Comparison of ENCODE assay signal across 9 mouse cellular contexts in the genomic region with DNA sequence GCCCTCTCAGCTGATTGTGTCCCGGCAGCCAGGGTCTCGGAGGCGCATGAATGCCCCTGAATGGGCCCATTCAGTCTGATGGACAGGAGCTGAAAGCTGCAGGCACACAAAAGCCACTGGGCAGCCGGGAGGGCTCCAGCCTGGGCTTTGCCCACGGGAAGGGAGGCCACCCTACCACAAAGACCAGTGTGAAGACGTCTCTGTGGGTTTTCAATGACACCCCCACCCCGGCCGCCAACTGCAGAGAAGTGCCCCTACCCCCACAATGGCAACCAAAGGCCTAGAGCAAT. TPM values are rescaled to one million over a fixed set of nuclear protein-coding genes. Genes with fewer than 3 reads are reported as not detected.
DNase-seq lines count a peak whose midpoint lies in the region; ATAC-seq and TF ChIP-seq lines count a peak whose summit lies in the region.
"Had no signal": no experiment of that assay in that cellular context is flagged by ENCODE, and none has a peak within 500 bp of the region (broad histone marks: within the 10 kb centered on the region; RNA-seq: fewer than 3 reads in every experiment).

No protein-coding gene starts in this region.

- no peaks in the 10 kb centered on the region for H3K27me3 ChIP-seq in stomach, embryonic 14.5 days (ENCODE audit: control insufficient read depth, insufficient read depth, low read length)
- no peaks in the 10 kb centered on the region for H3K27me3 ChIP-seq in stomach, postnatal 0 days (ENCODE audit: control insufficient read depth, insufficient read depth, low read length)
- H3K27me3 ChIP-seq in limb, embryonic 13.5 days, result no peaks in the 10 kb centered on the region

- intact Hi-C loops in heart, postnatal 10 days (cut with DNase I), result no loop called here

- no peak for DNase-seq in stomach, postnatal 0 days (ENCODE audit: low spot score)
- peak; percentile 14 to 20 for DNase-seq in frontal cortex, postnatal 36 days (ENCODE audit: low spot score in 2 of 2)
- peak; percentile 45 for DNase-seq in right cerebral cortex, postnatal 4 days
- DNase-seq in kidney, adult 9 months, result no peak
- DNase-seq in urinary bladder, postnatal 10 days (ENCODE audit: low spot score), result no peak
- no peak for DNase-seq in heart, postnatal 10 days

- H3K4me3 ChIP-seq in stomach, embryonic 14.5 days (ENCODE audit: low read depth, low read length), result no peak overlapping the region
- no peak overlapping the region for H3K4me3 ChIP-seq in stomach, postnatal 0 days (ENCODE audit: low read depth, low read length)
- H3K4me3 ChIP-seq in limb, embryonic 13.5 days, result no peak overlapping the region

- H3K4me2 ChIP-seq in stomach, embryonic 14.5 days (replicated peaks; ENCODE audit: low read depth, low read length), result no peak overlapping the region
- no peak overlapping the region for H3K4me2 ChIP-seq in stomach, postnatal 0 days (replicated peaks; ENCODE audit: low read depth)
- H3K4me2 ChIP-seq in limb, embryonic 13.5 days (replicated peaks), result no peak overlapping the region

- no peak overlapping the region for H3K9ac ChIP-seq in stomach, embryonic 14.5 days (replicated peaks; ENCODE audit: low read depth, low read length)
- H3K9ac ChIP-seq in stomach, postnatal 0 days (ENCODE audit: low read length), result no peak overlapping the region
- H3K9ac ChIP-seq in limb, embryonic 13.5 days, result no peak overlapping the region

- no peak for TF ChIP-seq EP300 in stomach, postnatal 0 days (optimal IDR thresholded peaks at IDR 0.05)

- no peaks in the 10 kb centered on the region for H3K36me3 ChIP-seq in stomach, embryonic 14.5 days (ENCODE audit: control insufficient read depth, insufficient read depth, low read length)
- H3K36me3 ChIP-seq in stomach, postnatal 0 days (ENCODE audit: control insufficient read depth, insufficient read depth, low read length), result no peaks in the 10 kb centered on the region
- H3K36me3 ChIP-seq in limb, embryonic 13.5 days, result peaks cover 9% of the 10 kb centered on the region; the same call in 1 of the 2 replicates

- 60% methylated on average over 8 of the region's 8 CpGs for WGBS in stomach, embryonic 14.5 days
- WGBS in stomach, postnatal 0 days, result 64% methylated on average over 8 of the region's 8 CpGs
- 78% methylated on average over 8 of the region's 8 CpGs for WGBS in limb, embryonic 13.5 days

- peak overlapping the region; percentile 21; the same call in 1 of the 2 replicates for H3K27ac ChIP-seq in stomach, embryonic 14.5 days (ENCODE audit: low read length)
- H3K27ac ChIP-seq in stomach, postnatal 0 days (replicated peaks), result no peak overlapping the region
- H3K27ac ChIP-seq in limb, embryonic 13.5 days, result peak overlapping the region; percentile 39; the same call in 1 of the 2 replicates

- H3K4me1 ChIP-seq in stomach, embryonic 14.5 days (ENCODE audit: control insufficient read depth, insufficient read depth, low read length), result peaks cover 16% of the 10 kb centered on the region; the same call in 1 of the 2 replicates
- no peaks in the 10 kb centered on the region for H3K4me1 ChIP-seq in stomach, postnatal 0 days (replicated peaks; ENCODE audit: control insufficient read depth, insufficient read depth)
- peaks cover 55% of the 10 kb centered on the region for H3K4me1 ChIP-seq in limb, embryonic 13.5 days

- ATAC-seq in stomach, embryonic 14.5 days (ENCODE audit: insufficient number of reproducible peaks, insufficient read depth, low FRiP score, low read depth), result no peak
- no peak for ATAC-seq in stomach, postnatal 0 days (ENCODE audit: low FRiP score, low TSS enrichment)
- ATAC-seq in limb, embryonic 13.5 days (ENCODE audit: low FRiP score, low read depth), result no peak
- ATAC-seq: intestine, embryonic 16.5 days had no signal

- no peak for TF ChIP-seq CTCF in stomach, postnatal 0 days (IDR thresholded peaks at IDR 0.05; ENCODE audit: low read depth)

- H3K9me3 ChIP-seq in stomach, embryonic 14.5 days (ENCODE audit: control insufficient read depth, low read depth, low read length), result no peaks in the 10 kb centered on the region
- H3K9me3 ChIP-seq in stomach, postnatal 0 days (ENCODE audit: control insufficient read depth, low read length), result no peaks in the 10 kb centered on the region
- H3K9me3 ChIP-seq in limb, embryonic 13.5 days, result no peaks in the 10 kb centered on the region

RNA-seq across cellular contexts. Expression of gene Tcf7l1, which starts 58.5 kb away (rescaled TPM):
- 35.1 and 39.0 TPM in 2 replicates for polyA plus RNA-seq in stomach, embryonic 14.5 days (2014; fragmentation: Nextera tagmentation; extraction: Ambion mirVana)
- polyA plus RNA-seq in stomach, postnatal 0 days (2015; fragmentation: Nextera tagmentation; extraction: Ambion mirVana), result 11.1 and 12.2 TPM in 2 replicates
- polyA plus RNA-seq in limb, embryonic 13.5 days (2015; fragmentation: Nextera tagmentation; extraction: Ambion mirVana), result 46.8 and 47.3 TPM in 2 replicates
- total RNA-seq in heart, postnatal 10 days (2021), result 10 to 100 TPM; 20.6 to 24.6 TPM

Comparison
In these comparisons a context has a peak if more than half of its experiments do, and no peak if none do; other contexts are left out.
1. DNase-seq: peak in frontal cortex, postnatal 36 days (2 of 2) and right cerebral cortex, postnatal 4 days (single experiment); none in stomach, postnatal 0 days (single experiment), kidney, adult 9 months (single experiment), urinary bladder, postnatal 10 days (single experiment) and heart, postnatal 10 days (0 of 2).